Mouse (Mus musculus): ENCODE measurements around the gene Ankrd63.
"Not testable (repeated sequence)": the region's sequence is repeated elsewhere in the genome, so short reads cannot be mapped to it uniquely, and the experiment has no call there.

Ankrd63 gene

GRCm38 (mm10) chr2:118659998-118660452 lies 43.7 kb downstream of the Ankrd63 start:
- DNase-seq (ENCODE audit: low spot score): peak; percentile 88

- DNase-seq (ENCODE audit: low spot score): peak; percentile 71
Measured at GRCm38 (mm10) chr2:118659493-118659892, 44.3 kb downstream of the Ankrd63 start.

- DNase-seq (ENCODE audit: low spot score): peak; percentile 98
Measured at GRCm38 (mm10) chr2:118659077-118659476, 44.7 kb downstream of the Ankrd63 start.

- DNase-seq (ENCODE audit: low spot score): peak; percentile 85
Measured at GRCm38 (mm10) chr2:118658457-118658856, 45.3 kb downstream of the Ankrd63 start.

GRCm38 (mm10) chr2:118656688-118657281 lies 47.0 kb downstream of the Ankrd63 start:
- no peak for DNase-seq (ENCODE audit: low spot score)

- DNase-seq (ENCODE audit: low spot score): not testable (repeated sequence)
Measured at GRCm38 (mm10) chr2:118650697-118651096, 53.1 kb downstream of the Ankrd63 start.

Measured in c-Kit-positive CD71-positive TER-119-positive erythroid progenitor cells, embryonic 14.5 days (primary cell).